8 mouse cellular contexts compared by ENCODE assay signal in the genomic region with DNA sequence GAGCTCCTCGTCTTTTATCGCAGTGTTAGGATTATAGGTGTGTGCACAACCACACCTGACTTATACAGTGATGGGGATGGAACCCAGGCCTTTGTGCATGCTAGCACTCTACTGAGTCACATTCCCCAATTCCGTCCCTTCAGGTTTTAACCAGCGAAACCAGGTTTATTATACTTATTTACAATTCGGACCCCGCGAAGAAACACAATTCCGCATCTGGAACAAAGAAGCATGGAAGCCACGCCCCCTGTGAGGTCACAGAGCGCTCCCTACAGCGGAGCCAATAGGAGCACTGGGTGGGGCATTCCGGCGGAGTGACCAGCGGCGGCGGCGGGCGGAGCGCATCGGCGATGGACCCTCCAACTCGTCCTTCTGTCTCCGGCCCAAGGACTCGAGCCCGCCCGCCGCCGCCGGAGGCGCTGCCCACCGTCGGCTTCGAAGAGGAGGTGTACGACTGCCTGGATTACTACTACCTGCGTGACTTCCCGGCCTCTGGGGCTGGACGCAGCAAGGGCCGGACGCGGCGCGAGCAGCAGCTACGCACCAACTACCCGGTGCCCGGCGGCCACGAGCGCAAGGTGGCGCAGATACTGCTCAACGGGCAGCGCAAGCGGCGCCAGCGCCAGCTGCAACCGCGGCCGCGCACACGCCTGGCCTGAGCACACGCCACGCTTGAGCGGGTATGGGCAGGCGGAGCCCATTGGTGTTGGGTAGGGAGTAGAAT. TPM values are rescaled to one million over a fixed set of nuclear protein-coding genes. Genes with fewer than 3 reads are reported as not detected.
DNase-seq lines count a peak whose midpoint lies in the region; ATAC-seq lines count a peak whose summit lies in the region.

Gene Nupr1l (plus strand): TSS at position 299 of the 724 bp plus-strand sequence.

- H3K4me3 ChIP-seq in embryonic facial prominence, embryonic 12.5 days: peak within 1 kb of the TSS; percentile 75
- peak within 1 kb of the TSS; percentile 63 for H3K4me3 ChIP-seq in midbrain, embryonic 11.5 days (ENCODE audit: low read depth, low read length)

- peak within 1 kb of the TSS; percentile 89 for H3K4me2 ChIP-seq in embryonic facial prominence, embryonic 12.5 days (replicated peaks)
- H3K4me2 ChIP-seq in midbrain, embryonic 11.5 days: peak within 1 kb of the TSS; percentile 78

- intact Hi-C loops in left cerebral cortex, postnatal 4 days (cut with DNase I): loop anchor here (10.0 kb wide), 1 partner anchor 66 kb away; no protein-coding TSS in a partner anchor

- H3K27ac ChIP-seq in embryonic facial prominence, embryonic 12.5 days: peak within 1 kb of the TSS; percentile 89
- peak within 1 kb of the TSS; percentile 91 for H3K27ac ChIP-seq in midbrain, embryonic 11.5 days (ENCODE audit: low read depth, low read length)

- 0 out of 2 replicates have a peak, but pooled peaks cover 7% of the 10 kb centered on the region for H3K4me1 ChIP-seq in embryonic facial prominence, embryonic 12.5 days
- peaks cover 8% of the 10 kb centered on the region for H3K4me1 ChIP-seq in midbrain, embryonic 11.5 days (ENCODE audit: control insufficient read depth, insufficient read depth, low read length)

- no peaks in the 10 kb centered on the region for H3K36me3 ChIP-seq in embryonic facial prominence, embryonic 12.5 days
- no peaks in the 10 kb centered on the region for H3K36me3 ChIP-seq in midbrain, embryonic 11.5 days (ENCODE audit: control insufficient read depth, insufficient read depth, low read length)

- DNase-seq in adrenal gland, postnatal 36 days: peak; percentile 94 to 96
- DNase-seq in heart, adult 11 months: peak; percentile 99
- DNase-seq in kidney, adult 11 months: peak; percentile 88
- peak; percentile 94 for DNase-seq in left cerebral cortex, postnatal 4 days
- DNase-seq in midbrain, embryonic 11.5 days (ENCODE audit: low spot score, missing footprints): peak; percentile 99
- peak; percentile 88 for DNase-seq in right cerebral cortex, postnatal 4 days
- peak; percentile 91 for DNase-seq in yolk sac, embryonic 10.5 days (ENCODE audit: low spot score)

- H3K9ac ChIP-seq in embryonic facial prominence, embryonic 12.5 days: peak within 1 kb of the TSS; percentile 81
- peak within 1 kb of the TSS; percentile 82 for H3K9ac ChIP-seq in midbrain, embryonic 11.5 days (ENCODE audit: low read length)

- no peaks in the 10 kb centered on the region for H3K27me3 ChIP-seq in embryonic facial prominence, embryonic 12.5 days
- no peaks in the 10 kb centered on the region for H3K27me3 ChIP-seq in midbrain, embryonic 11.5 days (ENCODE audit: control insufficient read depth, insufficient read depth, low read length)

- H3K9me3 ChIP-seq in embryonic facial prominence, embryonic 12.5 days: no peaks in the 10 kb centered on the region
- no peaks in the 10 kb centered on the region for H3K9me3 ChIP-seq in midbrain, embryonic 11.5 days (ENCODE audit: control insufficient read depth, low read length)

- ATAC-seq in embryonic facial prominence, embryonic 12.5 days (ENCODE audit: insufficient number of reproducible peaks, insufficient read depth, low FRiP score, low TSS enrichment): peak; percentile 94
- ATAC-seq in midbrain, embryonic 11.5 days (ENCODE audit: low FRiP score): peak; percentile 99

- under 1% methylated on average over 63 of the region's 63 CpGs for WGBS in embryonic facial prominence, embryonic 12.5 days
- WGBS in midbrain, embryonic 11.5 days: under 1% methylated on average over 63 of the region's 63 CpGs

RNA-seq across cellular contexts. Expression of gene Nupr1l, which starts in this region (rescaled TPM):
- total RNA-seq in adrenal gland, postnatal 36 days (2021): 1 to 10 TPM; 4.3 to 6.1 TPM
- polyA plus RNA-seq in embryonic facial prominence, embryonic 12.5 days (2016; fragmentation: Nextera tagmentation; extraction: Ambion mirVana): 4.2 and 4.5 TPM in 2 replicates
- total RNA-seq in left cerebral cortex, postnatal 4 days (2021): 1 to 10 TPM; 2.4 to 3.6 TPM
- 3.7 and 5.4 TPM in 2 replicates for polyA plus RNA-seq in midbrain, embryonic 11.5 days (2014; fragmentation: Nextera tagmentation; extraction: Ambion mirVana)

Comparison
In these comparisons a context has a peak if more than half of its experiments do, and no peak if none do; other contexts are left out.
1. Peak in every context shown above with its lines: DNase-seq, ATAC-seq, H3K4me3 ChIP-seq and H3K27ac ChIP-seq.